In genomic region chr1:77947894-77948293, GRCm38 (mm10) we compare ENCODE assay signal across 20 mouse cellular contexts.
A peak's percentile ranks its signal among the peaks of the same experiment; 100 is the strongest.
DNase-seq lines count a peak whose midpoint lies in the region; ATAC-seq and TF ChIP-seq lines count a peak whose summit lies in the region.
"Had no signal": no experiment of that assay in that cellular context is flagged by ENCODE, and none has a peak within 500 bp of the region (broad histone marks: within the 10 kb centered on the region; RNA-seq: fewer than 3 reads in every experiment).

No protein-coding gene starts in this region.

- ATAC-seq in heart, embryonic 16.5 days (replicated peaks; ENCODE audit: extremely low read depth, insufficient read depth, low FRiP score), result no peak
- no peak for ATAC-seq in heart, embryonic 11.5 days (replicated peaks; ENCODE audit: insufficient number of reproducible peaks, low FRiP score, low TSS enrichment)
- no peak for ATAC-seq in midbrain, embryonic 15.5 days (replicated peaks)
- ATAC-seq in forebrain, embryonic 15.5 days (replicated peaks), result no peak
- ATAC-seq: CD4-positive, CD25-positive, alpha-beta regulatory T cell, adult 4 months; forebrain, postnatal 0 days; intestine, embryonic 16.5 days had no signal

- H3K4me3 ChIP-seq in heart, embryonic 16.5 days (ENCODE audit: low read length), result no peak overlapping the region
- no peak overlapping the region for H3K4me3 ChIP-seq in heart, embryonic 11.5 days (ENCODE audit: low read depth, low read length)
- no peak overlapping the region for H3K4me3 ChIP-seq in myocyte
- no peak overlapping the region for H3K4me3 ChIP-seq in midbrain, embryonic 15.5 days
- no peak overlapping the region for H3K4me3 ChIP-seq in forebrain, embryonic 15.5 days
- H3K4me3 ChIP-seq: forebrain, embryonic 12.5 days; hindbrain, embryonic 15.5 days; kidney, embryonic 15.5 days had no signal

- no peak for TF ChIP-seq POLR2A in myocyte (IDR thresholded peaks at IDR 0.05; ENCODE audit: insufficient read length, low read depth)

- H3ac ChIP-seq in myocyte (ENCODE audit: control insufficient read depth, insufficient read length), result no peak overlapping the region

- WGBS in heart, embryonic 16.5 days, result 60% methylated on average over 2 of the region's 2 CpGs
- WGBS in heart, embryonic 11.5 days (ENCODE audit: insufficient replicate concordance), result 56% methylated on average over 2 of the region's 2 CpGs
- WGBS in midbrain, embryonic 15.5 days, result 75% methylated on average over 2 of the region's 2 CpGs
- 74% methylated on average over 2 of the region's 2 CpGs for WGBS in forebrain, embryonic 15.5 days

- no peaks in the 10 kb centered on the region for H3K36me3 ChIP-seq in heart, embryonic 16.5 days (ENCODE audit: control insufficient read depth, insufficient read depth)
- H3K36me3 ChIP-seq in heart, embryonic 11.5 days (ENCODE audit: control insufficient read depth, insufficient read depth, low read length), result no peaks in the 10 kb centered on the region
- no peaks in the 10 kb centered on the region for H3K36me3 ChIP-seq in myocyte (ENCODE audit: control insufficient read depth, insufficient read depth)
- no peaks in the 10 kb centered on the region for H3K36me3 ChIP-seq in midbrain, embryonic 15.5 days (replicated peaks)
- no peaks in the 10 kb centered on the region for H3K36me3 ChIP-seq in forebrain, embryonic 15.5 days
- H3K36me3 ChIP-seq: forebrain, embryonic 12.5 days; hindbrain, embryonic 15.5 days; kidney, embryonic 15.5 days had no signal

- DNase-seq in heart, adult 11 months, result peak; percentile 80
- DNase-seq in heart, postnatal 25 days (ENCODE audit: low spot score), result no peak
- peak; percentile 12 for DNase-seq in NIH3T3 (ENCODE audit: low read depth)
- DNase-seq: adrenal gland, adult 2 months; adrenal gland, postnatal 25 days; B cell, adult 2 months; cerebellum, adult 2 months; forebrain, postnatal 0 days; gastrocnemius, postnatal 36 days; kidney, adult 2 months had no signal

- H3K79me2 ChIP-seq in myocyte (ENCODE audit: control insufficient read depth, insufficient read depth), result no peaks in the 10 kb centered on the region

- no peak overlapping the region for H3K9ac ChIP-seq in heart, embryonic 16.5 days (ENCODE audit: low read length)
- H3K9ac ChIP-seq in heart, embryonic 11.5 days (ENCODE audit: low read depth, low read length), result no peak overlapping the region
- no peak overlapping the region for H3K9ac ChIP-seq in midbrain, embryonic 15.5 days
- no peak overlapping the region for H3K9ac ChIP-seq in forebrain, embryonic 15.5 days (replicated peaks)
- H3K9ac ChIP-seq: forebrain, embryonic 12.5 days; forebrain, postnatal 0 days; hindbrain, embryonic 15.5 days; kidney, embryonic 15.5 days had no signal

- no peak overlapping the region for H3K27ac ChIP-seq in heart, embryonic 16.5 days (ENCODE audit: low read length)
- no peak overlapping the region for H3K27ac ChIP-seq in heart, embryonic 11.5 days (ENCODE audit: low read depth, low read length)
- H3K27ac ChIP-seq in midbrain, embryonic 15.5 days, result no peak overlapping the region
- no peak overlapping the region for H3K27ac ChIP-seq in forebrain, embryonic 15.5 days (replicated peaks)
- H3K27ac ChIP-seq: forebrain, embryonic 12.5 days; hindbrain, embryonic 15.5 days; kidney, embryonic 15.5 days had no signal

- H3K4me1 ChIP-seq in heart, embryonic 16.5 days (ENCODE audit: control insufficient read depth, insufficient read depth, low read length), result peaks cover 6% of the 10 kb centered on the region; the same call in 1 of the 2 replicates
- H3K4me1 ChIP-seq in heart, embryonic 11.5 days (ENCODE audit: control insufficient read depth, insufficient read depth, low read length), result no peaks in the 10 kb centered on the region
- peaks cover 3% of the 10 kb centered on the region; the same call in 1 of the 2 replicates for H3K4me1 ChIP-seq in midbrain, embryonic 15.5 days
- peaks cover 6% of the 10 kb centered on the region; the same call in 1 of the 2 replicates for H3K4me1 ChIP-seq in forebrain, embryonic 15.5 days
- H3K4me1 ChIP-seq: kidney, embryonic 15.5 days had no signal

- H3K4me2 ChIP-seq in heart, embryonic 16.5 days (ENCODE audit: low read depth, low read length), result 0 out of 2 replicates have a peak overlapping the region, but pooled peaks have one; percentile 0
- no peak overlapping the region for H3K4me2 ChIP-seq in heart, embryonic 11.5 days
- H3K4me2 ChIP-seq in myocyte (ENCODE audit: low read depth), result peak overlapping the region; percentile 6
- no peak overlapping the region for H3K4me2 ChIP-seq in midbrain, embryonic 15.5 days
- H3K4me2 ChIP-seq in forebrain, embryonic 15.5 days (replicated peaks), result no peak overlapping the region
- H3K4me2 ChIP-seq: forebrain, embryonic 12.5 days; hindbrain, embryonic 15.5 days; kidney, embryonic 15.5 days had no signal

- no peaks in the 10 kb centered on the region for H3K27me3 ChIP-seq in heart, embryonic 16.5 days (ENCODE audit: control insufficient read depth, insufficient read depth, low read length)
- H3K27me3 ChIP-seq in heart, embryonic 11.5 days (ENCODE audit: control insufficient read depth, insufficient read depth, low read length), result 0 out of 2 replicates have a peak, but pooled peaks cover 2% of the 10 kb centered on the region
- H3K27me3 ChIP-seq in myocyte (ENCODE audit: control insufficient read depth, insufficient read depth, insufficient read length), result no peaks in the 10 kb centered on the region
- 0 out of 2 replicates have a peak, but pooled peaks cover 3% of the 10 kb centered on the region for H3K27me3 ChIP-seq in midbrain, embryonic 15.5 days (replicated peaks)
- H3K27me3 ChIP-seq in forebrain, embryonic 15.5 days, result peaks cover 12% of the 10 kb centered on the region

- H3K9me3 ChIP-seq in heart, embryonic 16.5 days (replicated peaks; ENCODE audit: control insufficient read depth, low read length), result no peaks in the 10 kb centered on the region
- no peaks in the 10 kb centered on the region for H3K9me3 ChIP-seq in heart, embryonic 11.5 days (replicated peaks; ENCODE audit: control insufficient read depth, low read length)
- H3K9me3 ChIP-seq in midbrain, embryonic 15.5 days, result no peaks in the 10 kb centered on the region
- H3K9me3 ChIP-seq in forebrain, embryonic 15.5 days, result no peaks in the 10 kb centered on the region
- H3K9me3 ChIP-seq: forebrain, embryonic 12.5 days; hindbrain, embryonic 15.5 days; kidney, embryonic 15.5 days had no signal

- intact Hi-C loops in heart, postnatal 25 days (cut with DNase I), result loop anchor here (10.0 kb wide), 1 partner anchor 467 kb away; no protein-coding TSS in a partner anchor

TF ChIP-seq in myocyte, 11 proteins besides CTCF, POLR2A, EP300 and RAD21:
- TF ChIP-seq REST (IDR thresholded peaks at IDR 0.05; ENCODE audit: insufficient read depth, insufficient read length) (no peak), E2F4 (IDR thresholded peaks at IDR 0.05; ENCODE audit: insufficient read depth) (no peak), SRF (IDR thresholded peaks at IDR 0.05; ENCODE audit: control insufficient read depth, insufficient read length, low read depth) (no peak)

Comparison
In these comparisons a context has a peak if more than half of its experiments do, and no peak if none do; other contexts are left out.
1. H3K4me2 ChIP-seq: peak in heart, embryonic 16.5 days (single experiment) and myocyte (single experiment); none in heart, embryonic 11.5 days (single experiment), midbrain, embryonic 15.5 days (single experiment) and forebrain, embryonic 15.5 days (single experiment).